24 mouse cellular contexts compared by ENCODE assay signal in the genomic region with DNA sequence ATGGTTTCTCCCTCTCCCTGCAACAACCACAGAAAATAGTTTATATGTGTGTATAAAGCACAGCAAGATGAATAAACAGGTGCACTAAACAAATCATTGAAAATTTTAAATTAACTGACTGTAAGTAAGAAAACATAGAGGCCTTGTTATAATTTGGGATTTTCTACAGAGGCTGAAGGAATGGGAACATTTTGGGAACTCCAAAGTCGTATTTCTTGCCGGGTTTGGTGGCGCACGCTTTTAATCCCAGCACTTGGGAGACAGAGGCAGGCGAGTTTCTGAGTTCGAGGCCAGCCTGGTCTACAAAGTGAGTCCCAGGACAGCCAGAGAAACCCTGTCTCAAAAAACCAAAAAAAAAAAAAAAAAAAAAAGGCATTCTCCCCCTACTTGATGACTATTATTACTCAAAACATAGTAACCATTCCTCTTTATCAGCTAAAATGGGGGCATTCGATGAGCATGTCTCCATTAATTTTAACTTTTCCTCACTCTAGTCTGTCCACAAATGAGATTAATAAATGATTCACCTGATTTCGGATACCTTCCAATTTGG. TPM values are rescaled to one million over a fixed set of nuclear protein-coding genes. Genes with fewer than 3 reads are reported as not detected.
DNase-seq lines count a peak whose midpoint lies in the region; ATAC-seq and TF ChIP-seq lines count a peak whose summit lies in the region.
"Had no signal": no experiment of that assay in that cellular context is flagged by ENCODE, and none has a peak within 500 bp of the region (broad histone marks: within the 10 kb centered on the region; RNA-seq: fewer than 3 reads in every experiment).

No protein-coding gene starts in this region.

- TF ChIP-seq CTCF in liver, postnatal 0 days (IDR thresholded peaks at IDR 0.05; ENCODE audit: low read depth): no peak

- H3K27ac ChIP-seq in liver, embryonic 12.5 days: no peak overlapping the region
- no peak overlapping the region for H3K27ac ChIP-seq in liver, postnatal 0 days (ENCODE audit: low read depth)
- H3K27ac ChIP-seq: embryonic facial prominence, embryonic 15.5 days; forebrain, embryonic 10.5 days; heart, adult 2 months; heart, embryonic 13.5 days; hindbrain, embryonic 13.5 days; hindbrain, postnatal 0 days had no signal

- H3K4me1 ChIP-seq in liver, embryonic 12.5 days: peaks cover 48% of the 10 kb centered on the region
- peaks cover 18% of the 10 kb centered on the region for H3K4me1 ChIP-seq in liver, postnatal 0 days (ENCODE audit: insufficient read depth)
- H3K4me1 ChIP-seq: embryonic facial prominence, embryonic 15.5 days had no signal

- intact Hi-C loops in heart, postnatal 10 days (cut with DNase I): loop anchor here (5.0 kb wide), 1 partner anchor 48 kb away; no protein-coding TSS in a partner anchor

- peaks cover 7% of the 10 kb centered on the region; the same call in 1 of the 2 replicates for H3K27me3 ChIP-seq in liver, embryonic 12.5 days (replicated peaks)
- peaks cover 4% of the 10 kb centered on the region for H3K27me3 ChIP-seq in liver, postnatal 0 days (ENCODE audit: insufficient read depth, low read length)
- H3K27me3 ChIP-seq: Patski had no signal

- H3K4me2 ChIP-seq in liver, embryonic 12.5 days: peak overlapping the region; percentile 94; the same call in 1 of the 2 replicates
- no peak overlapping the region for H3K4me2 ChIP-seq in liver, postnatal 0 days (ENCODE audit: low read depth, low read length)
- H3K4me2 ChIP-seq: hindbrain, embryonic 13.5 days had no signal

- TF ChIP-seq EP300 in liver, postnatal 0 days (IDR thresholded peaks at IDR 0.05; ENCODE audit: low read depth): no peak

- 19% methylated on average over 8 of the region's 8 CpGs for WGBS in liver, embryonic 12.5 days (ENCODE audit: insufficient replicate concordance)
- WGBS in liver, postnatal 0 days (ENCODE audit: insufficient replicate concordance): 48% methylated on average over 8 of the region's 8 CpGs

- no peak for ATAC-seq in liver, embryonic 12.5 days
- ATAC-seq in liver, postnatal 0 days: no peak
- ATAC-seq: CD4-positive, CD25-positive, alpha-beta regulatory T cell, adult 4 months; forebrain, embryonic 14.5 days; hindbrain, postnatal 0 days; Patski had no signal

- H3K4me3 ChIP-seq in liver, embryonic 12.5 days: 0 out of 2 replicates have a peak overlapping the region, but pooled peaks have one; percentile 68
- H3K4me3 ChIP-seq in liver, postnatal 0 days (ENCODE audit: low read depth, low read length): no peak overlapping the region
- H3K4me3 ChIP-seq: embryonic facial prominence, embryonic 15.5 days; forebrain, embryonic 10.5 days; heart, adult 2 months; hindbrain, embryonic 13.5 days had no signal

- no peaks in the 10 kb centered on the region for H3K36me3 ChIP-seq in liver, embryonic 12.5 days
- H3K36me3 ChIP-seq in liver, postnatal 0 days (replicated peaks; ENCODE audit: insufficient read depth, low read length): no peaks in the 10 kb centered on the region
- H3K36me3 ChIP-seq: embryonic facial prominence, embryonic 15.5 days; forebrain, embryonic 10.5 days; heart, embryonic 13.5 days; hindbrain, embryonic 13.5 days had no signal

- H3K9ac ChIP-seq in liver, embryonic 12.5 days: no peak overlapping the region
- H3K9ac ChIP-seq in liver, postnatal 0 days (replicated peaks): no peak overlapping the region
- H3K9ac ChIP-seq: embryonic facial prominence, embryonic 15.5 days; heart, embryonic 13.5 days; hindbrain, embryonic 13.5 days had no signal

- peak; percentile 43 for DNase-seq in heart, adult 11 months
- DNase-seq in heart, postnatal 10 days: no peak
- DNase-seq in liver, postnatal 0 days: no peak
- DNase-seq in R1 (ENCODE audit: low read depth, low spot score): peak; percentile 76
- no peak for DNase-seq in right cerebral cortex, postnatal 4 days
- no peak for DNase-seq in thymus, postnatal 0 days (ENCODE audit: low spot score)
- DNase-seq: adrenal gland, postnatal 10 days; cerebellum, adult 11 months; cerebellum, adult 8-10 months; cerebellum, postnatal 14 days; embryo, embryonic 11 days; gastrocnemius, postnatal 10 days; heart, postnatal 4 days had no signal

- H3K9me3 ChIP-seq in liver, embryonic 12.5 days (replicated peaks): no peaks in the 10 kb centered on the region
- no peaks in the 10 kb centered on the region for H3K9me3 ChIP-seq in liver, postnatal 0 days (ENCODE audit: low read length)
- H3K9me3 ChIP-seq: embryonic facial prominence, embryonic 15.5 days; forebrain, embryonic 10.5 days; heart, embryonic 13.5 days; hindbrain, embryonic 13.5 days had no signal

RNA-seq across cellular contexts. Expression of gene Zfp184, which starts 24.1 kb away (rescaled TPM):
- total RNA-seq in heart, postnatal 10 days (2021): 1 to 10 TPM; 1.4 to 1.9 TPM
- polyA plus RNA-seq in liver, embryonic 12.5 days (2016; fragmentation: Nextera tagmentation; extraction: Ambion mirVana): 1.9 and 2.5 TPM in 2 replicates
- 0.27 and 0.32 TPM in 2 replicates for polyA plus RNA-seq in liver, postnatal 0 days (2015; fragmentation: Nextera tagmentation; extraction: Ambion mirVana)
- 3.7 and 4.4 TPM in 2 replicates for polyA plus RNA-seq in thymus, postnatal 0 days (2015; fragmentation: Nextera tagmentation; extraction: Ambion mirVana)
- polyA plus RNA-seq: erythroblast, embryonic 14.5 days had no signal

Comparison
In these comparisons a context has a peak if more than half of its experiments do, and no peak if none do; other contexts are left out.
1. DNase-seq: peak in heart, adult 11 months (single experiment) and R1 (single experiment); none in heart, postnatal 10 days (0 of 2), liver, postnatal 0 days (single experiment), right cerebral cortex, postnatal 4 days (single experiment) and thymus, postnatal 0 days (single experiment).